Mouse (Mus musculus) heart, postnatal 36 days (tissue): ENCODE data around the gene Eef2. TPM values are rescaled to one million over a fixed set of nuclear protein-coding genes. Genes with fewer than 3 reads are reported as not detected.
"Not testable (repeated sequence)": the region's sequence is repeated elsewhere in the genome, so short reads cannot be mapped to it uniquely, and the experiment has no call there.

ENCODE experiments used
- DNase-seq, 2 experiments: peaks; one replicate each; pipeline ENCODE4 v3.0.0; 2021 to 2022
- intact Hi-C: fragments of 180-260 bp; cut with DNase I; formaldehyde crosslinking; loops from one replicate; pipeline ENCODE4 v1.15.1; 2025
- total RNA-seq, 2 experiments: library from RNA; stranded (reverse); gene quantifications; 2 replicates each; pipeline ENCODE4 v1.2.3; 2021

The Eef2 gene
- total RNA-seq, 2 experiments from 2014 or later = 1,005 to 1,085 TPM

DNA sequence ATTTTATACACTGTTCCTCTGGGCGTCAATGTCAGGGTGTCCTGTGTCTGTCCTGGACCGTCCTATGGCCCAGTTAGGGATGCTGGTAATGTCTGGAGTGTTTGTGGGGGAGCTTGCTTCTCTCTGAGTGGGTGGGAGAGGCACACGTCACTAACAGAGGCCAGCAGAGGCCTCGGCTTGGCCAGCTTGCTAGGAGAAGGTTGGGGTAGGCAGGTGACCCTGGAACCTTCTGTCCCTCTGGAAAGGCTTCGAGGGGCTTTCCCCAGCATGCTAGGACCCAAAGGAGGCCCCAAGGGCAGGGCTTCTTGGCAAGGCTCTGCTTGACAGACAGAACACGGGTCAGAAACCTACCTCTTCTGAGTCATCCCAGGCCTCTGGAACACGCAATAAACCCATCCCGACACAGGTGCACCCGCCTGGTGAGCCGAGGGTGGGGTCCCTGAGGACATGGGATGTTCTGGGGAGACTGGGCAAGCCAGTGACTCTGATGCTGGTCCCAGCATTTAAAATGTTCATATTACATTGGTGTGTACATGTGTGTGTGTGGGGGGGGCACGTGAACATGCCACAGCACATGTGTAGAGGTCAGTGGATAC, 20.1 kb downstream of the Eef2 start:
- intact Hi-C loops = loop anchor here (10.0 kb wide), 1 partner anchor 248 kb away; no protein-coding TSS in a partner anchor
- DNase-seq = peak in 1 of 2 experiments; percentile 35

DNA sequence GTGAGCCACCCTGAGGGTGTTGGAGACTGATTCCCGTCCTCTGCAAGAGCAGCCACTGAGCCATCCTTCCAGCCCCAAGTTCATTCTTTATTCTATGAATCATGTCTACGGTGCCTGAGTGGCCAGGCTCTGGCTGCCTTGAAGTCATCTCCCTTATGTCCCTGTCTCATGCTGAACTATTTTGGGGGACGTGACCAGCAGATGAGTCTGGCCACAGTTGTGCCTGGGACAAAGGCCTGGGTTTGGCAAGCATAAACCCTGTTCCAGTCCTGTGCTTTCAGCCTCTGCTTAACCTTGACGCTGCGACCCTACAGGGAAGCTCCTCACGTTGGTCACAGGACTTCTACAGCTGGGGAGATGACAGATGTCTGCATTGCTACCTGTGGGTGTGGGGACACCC, 20.9 kb downstream of the Eef2 start:
- DNase-seq = peak in 1 of 2 experiments; percentile 38
- intact Hi-C loops = loop anchor here (10.0 kb wide), 1 partner anchor 247 kb away; no protein-coding TSS in a partner anchor

DNA sequence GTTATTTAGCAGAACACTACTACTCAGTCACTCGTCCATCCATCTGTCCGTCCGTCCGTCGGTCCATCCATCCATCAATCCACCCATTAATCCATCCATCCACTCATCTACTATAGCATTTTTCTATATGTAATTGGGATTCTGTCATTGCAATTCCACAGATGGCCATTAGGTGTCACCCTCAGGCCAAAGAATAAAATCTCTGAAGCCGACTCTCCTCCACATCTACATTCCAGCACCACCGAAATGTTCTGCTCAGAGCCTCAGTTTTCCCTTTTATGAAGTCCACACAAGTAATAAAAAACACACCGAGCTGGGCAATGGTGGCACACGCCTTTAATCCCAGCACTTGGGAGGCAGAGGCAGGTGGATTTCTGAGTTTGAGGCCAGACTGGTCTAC, 21.8 kb downstream of the Eef2 start:
- intact Hi-C loops = loop anchor here (1.0 to 10.0 kb wide), 2 partner anchors 19 to 247 kb away; no protein-coding TSS in a partner anchor
- peak; percentile 70 to 72 for DNase-seq

DNA sequence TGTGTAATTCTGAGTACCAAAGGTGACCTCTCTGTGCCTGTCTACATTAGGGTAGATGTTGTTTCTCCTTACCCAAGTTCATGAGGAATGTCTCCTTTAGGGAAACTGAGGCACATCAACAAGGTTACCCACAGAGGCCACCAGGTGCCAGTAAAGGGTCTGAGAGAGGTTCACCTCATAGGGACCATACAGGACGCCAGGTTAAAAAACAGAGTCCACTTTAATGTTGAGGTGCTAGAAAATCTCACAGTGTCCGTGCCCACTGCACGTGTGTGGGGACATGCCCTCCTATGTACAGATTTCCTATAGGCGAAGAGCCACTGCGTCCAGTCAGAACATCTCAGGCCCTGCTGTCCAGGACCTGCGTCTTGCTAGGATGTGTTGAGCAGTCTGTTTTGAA, 22.6 kb downstream of the Eef2 start:
- intact Hi-C loops = loop anchor here (1.0 to 10.0 kb wide), 2 partner anchors 18 to 246 kb away; no protein-coding TSS in a partner anchor
- DNase-seq = peak in 1 of 2 experiments; percentile 18

DNA sequence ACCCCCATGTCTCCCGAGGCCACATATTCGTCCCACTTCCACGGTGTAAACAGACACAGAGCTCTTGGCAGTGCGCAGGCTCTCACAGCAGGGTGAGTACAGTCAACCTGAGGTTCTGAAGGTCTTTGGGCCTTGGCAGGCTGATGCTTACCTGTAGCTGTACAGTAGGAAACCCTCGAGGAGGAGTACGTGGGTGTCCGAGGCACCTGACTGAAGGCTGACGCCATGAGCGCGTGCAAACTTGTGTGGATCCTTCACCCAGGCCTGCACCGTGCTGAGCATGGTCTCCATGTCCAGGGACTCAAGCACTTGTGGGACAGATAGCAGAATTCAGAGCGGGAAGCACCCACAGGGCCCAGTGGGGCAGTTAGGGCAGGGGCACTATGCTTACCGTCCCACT, 23.7 kb downstream of the Eef2 start:
- peak in 1 of 2 experiments; percentile 29 for DNase-seq
- intact Hi-C loops = no loop called here

DNA sequence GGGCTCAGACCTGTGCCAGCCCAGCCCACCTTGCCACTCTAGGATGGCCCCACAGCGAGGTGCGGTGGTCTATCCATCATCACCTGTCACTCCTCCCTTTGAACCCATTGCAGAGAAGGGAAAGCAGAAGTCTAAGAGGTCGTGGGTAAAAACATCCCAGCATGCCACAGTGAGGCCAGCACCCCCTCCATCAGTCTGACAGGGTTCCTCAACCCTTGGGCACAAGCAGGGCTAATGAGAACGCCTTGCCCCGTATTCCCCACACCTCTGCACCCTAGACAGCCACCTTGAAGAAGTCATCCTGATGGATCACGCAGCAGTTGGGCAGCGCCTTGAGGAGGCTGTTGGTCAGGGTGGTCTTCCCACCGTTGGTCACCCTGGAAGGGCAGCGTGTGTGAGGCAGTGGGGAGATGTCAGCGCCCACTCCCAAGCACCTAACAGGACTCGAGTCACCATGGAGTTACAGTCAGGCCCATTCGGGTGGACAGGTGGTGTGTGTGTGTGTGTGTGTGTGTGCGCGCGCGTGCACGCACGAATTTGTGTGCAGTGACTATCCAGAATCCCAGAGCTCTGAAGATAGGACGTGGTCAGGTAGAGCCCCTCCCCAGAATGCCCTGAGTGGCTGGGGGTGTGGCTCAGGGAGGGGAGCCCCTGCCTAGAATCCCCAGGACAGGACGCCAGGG, 24.3 kb downstream of the Eef2 start:
- no peak for DNase-seq
- intact Hi-C loops = no loop called here

DNA sequence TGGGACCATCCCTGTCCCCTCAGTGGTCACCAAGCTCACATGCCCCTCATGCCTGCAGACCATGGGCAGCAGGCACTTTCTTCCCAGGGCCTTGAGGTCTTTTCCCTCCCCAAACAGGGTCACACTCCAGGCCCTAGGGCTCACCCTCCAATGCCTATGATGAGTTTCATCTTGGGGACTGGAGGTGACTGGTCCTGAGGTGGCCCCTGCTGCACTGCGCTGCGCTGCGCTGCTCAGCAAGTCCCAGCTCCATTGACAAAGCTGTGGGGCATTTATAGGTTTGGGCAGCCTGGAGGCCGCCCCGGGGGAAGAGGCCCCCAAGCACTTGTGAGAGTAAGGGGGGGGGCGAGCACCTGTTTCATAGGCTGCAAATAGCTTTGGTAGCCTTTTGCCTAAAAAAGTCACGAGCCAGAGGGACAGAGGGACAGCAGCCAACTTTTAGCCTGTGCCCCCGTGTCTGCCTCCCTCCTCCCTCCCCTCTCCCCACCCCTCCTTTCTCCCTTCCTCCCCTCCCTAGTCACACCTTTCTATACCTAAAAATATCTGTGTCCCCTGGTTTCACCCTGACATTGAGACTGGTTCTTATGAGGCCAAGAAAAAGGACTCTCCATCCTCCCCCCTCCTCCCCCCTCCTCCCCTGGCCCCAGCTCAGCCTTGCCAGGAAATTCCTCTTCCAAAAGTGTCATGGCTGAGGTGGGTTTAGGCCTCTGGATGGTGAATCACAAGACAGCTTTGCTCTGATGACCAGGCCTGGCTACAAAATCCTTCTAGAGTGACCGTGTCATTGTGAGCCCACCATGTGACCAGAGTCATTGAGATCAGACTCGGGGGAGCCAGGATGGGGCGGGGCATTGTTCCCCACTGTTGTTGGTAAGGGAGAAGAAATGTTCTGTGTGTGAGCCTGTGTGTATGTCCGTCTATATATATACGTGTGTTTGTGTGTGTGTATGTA, 25.7 kb downstream of the Eef2 start, which contains the start of gene Nmrk2:
Gene Nmrk2 (minus strand): TSS at position 245 of the 952 bp plus-strand sequence.
- intact Hi-C loops = no loop called here
- peak in 1 of 2 experiments; percentile 49 for DNase-seq

DNA sequence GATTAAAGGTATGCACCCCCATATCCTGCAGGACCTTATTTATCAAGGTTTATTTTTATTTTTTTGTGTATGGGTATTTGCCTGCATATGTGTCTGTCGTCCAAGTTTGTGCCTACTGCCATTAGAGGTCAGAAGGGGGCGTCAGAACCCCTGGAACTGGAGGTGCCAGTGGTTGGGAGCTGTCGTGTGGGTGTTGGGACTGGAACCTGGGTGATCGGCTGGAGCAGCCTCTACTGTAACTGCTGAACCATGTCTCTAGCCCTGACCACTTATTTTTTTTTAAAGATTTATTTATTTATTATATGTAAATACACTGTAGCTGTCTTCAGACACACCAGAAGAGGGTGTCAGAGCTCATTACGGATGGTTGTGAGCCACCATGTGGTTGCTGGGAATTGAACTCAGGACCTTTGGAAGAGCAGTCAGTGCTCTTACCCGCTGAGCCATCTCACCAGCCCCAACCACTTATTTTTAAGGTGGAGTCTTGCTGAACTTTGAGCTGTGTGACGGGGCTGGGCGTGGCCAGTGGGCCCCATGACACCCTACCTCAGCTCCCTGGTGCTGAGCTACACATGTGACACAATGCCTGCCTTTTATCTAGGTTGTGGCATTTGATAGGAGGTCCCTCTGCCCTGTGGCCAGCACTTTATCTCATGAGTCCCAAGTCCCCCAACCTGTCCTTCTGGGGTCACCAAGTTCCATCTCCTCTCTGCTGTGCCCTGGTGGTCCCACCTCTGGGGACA, 26.7 kb downstream of the Eef2 start:
- intact Hi-C loops = no loop called here
- DNase-seq = no peak

DNA sequence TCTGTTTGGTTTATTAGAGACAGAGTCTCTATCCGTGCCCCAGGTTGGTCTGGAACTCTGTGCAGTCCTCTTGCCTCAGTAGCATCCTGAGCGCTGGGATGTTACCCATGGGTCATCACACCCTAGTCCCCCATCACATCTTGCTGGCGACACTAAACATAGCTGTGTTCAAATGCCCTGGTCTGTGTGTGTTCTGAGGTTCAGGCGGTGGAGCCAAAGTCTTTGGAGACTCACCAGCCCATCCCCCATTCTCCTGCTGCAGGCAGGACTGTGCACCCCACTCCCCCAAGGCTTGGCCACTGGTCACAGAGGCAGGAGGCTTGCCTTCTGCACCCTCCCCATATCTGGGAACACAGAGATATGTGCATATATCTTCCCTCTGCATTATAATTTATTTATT, 27.7 kb downstream of the Eef2 start:
- intact Hi-C loops = no loop called here

DNA sequence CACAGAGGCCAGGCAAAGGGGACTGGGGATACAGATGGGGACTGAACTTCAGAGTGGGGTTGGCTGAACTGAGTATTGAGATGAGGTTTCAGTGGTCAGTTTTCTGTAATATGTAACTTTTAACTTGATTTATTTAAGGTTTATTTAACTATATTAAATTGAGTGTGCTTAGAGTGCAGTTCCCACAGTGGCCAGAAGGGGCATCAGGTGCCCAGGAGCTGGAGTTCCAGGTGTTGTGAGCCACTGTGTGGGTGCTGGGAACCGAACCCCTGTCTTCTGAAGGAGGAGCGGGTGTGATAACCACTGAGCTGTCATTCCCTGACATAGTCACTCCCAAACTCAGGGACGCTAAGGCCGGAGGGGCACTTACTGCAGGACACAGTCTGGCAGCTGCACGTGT, 33.7 kb downstream of the Eef2 start:
- intact Hi-C loops = no loop called here
- DNase-seq = no peak

More for the DNA sequence above, 27.7 kb downstream of the Eef2 start:
- no peak for DNase-seq

DNA sequence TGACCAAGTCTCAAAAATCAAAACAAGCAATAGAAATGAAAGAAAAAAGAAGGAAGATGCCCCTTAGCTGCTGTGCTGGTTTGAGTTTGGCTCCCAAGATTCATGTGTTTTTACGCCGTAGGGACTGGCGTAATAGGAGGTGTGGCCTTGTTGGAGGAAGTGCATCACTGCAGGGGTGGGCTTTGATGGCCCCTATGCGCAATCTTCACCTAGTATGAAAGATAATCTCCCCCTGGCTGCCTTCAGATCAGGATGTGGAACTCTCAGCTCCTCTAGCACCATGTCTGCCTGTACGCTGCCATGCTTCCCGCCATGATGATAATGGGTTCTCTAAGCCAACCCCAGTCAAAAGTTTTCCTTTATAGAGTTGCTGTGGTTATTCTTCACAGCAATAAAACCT, 39.8 kb downstream of the Eef2 start:
- intact Hi-C loops = no loop called here
- DNase-seq = no peak

DNA sequence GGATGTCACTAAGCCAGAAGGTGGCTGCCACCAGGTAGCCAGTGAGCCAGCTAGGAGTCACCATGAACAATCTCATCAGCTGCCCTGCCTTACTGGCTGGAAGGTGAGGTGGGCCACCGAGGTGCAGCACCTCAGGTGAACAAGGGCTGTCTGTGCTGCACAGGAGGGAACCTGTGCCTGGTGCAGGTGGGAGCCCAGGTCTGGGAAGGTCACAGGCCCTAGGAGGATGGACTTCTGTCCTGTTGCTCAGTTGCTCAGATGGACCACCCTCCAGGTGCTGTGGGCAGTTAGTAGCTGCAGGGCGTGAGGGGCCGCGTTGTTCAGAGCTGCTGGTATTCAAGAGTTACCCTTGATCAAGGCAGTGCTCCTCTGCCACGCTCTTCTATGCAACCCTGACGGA, 40.4 kb downstream of the Eef2 start:
- no peak for DNase-seq
- intact Hi-C loops = loop anchor here (1.0 kb wide), 1 partner anchor 19 kb away; no protein-coding TSS in a partner anchor

DNA sequence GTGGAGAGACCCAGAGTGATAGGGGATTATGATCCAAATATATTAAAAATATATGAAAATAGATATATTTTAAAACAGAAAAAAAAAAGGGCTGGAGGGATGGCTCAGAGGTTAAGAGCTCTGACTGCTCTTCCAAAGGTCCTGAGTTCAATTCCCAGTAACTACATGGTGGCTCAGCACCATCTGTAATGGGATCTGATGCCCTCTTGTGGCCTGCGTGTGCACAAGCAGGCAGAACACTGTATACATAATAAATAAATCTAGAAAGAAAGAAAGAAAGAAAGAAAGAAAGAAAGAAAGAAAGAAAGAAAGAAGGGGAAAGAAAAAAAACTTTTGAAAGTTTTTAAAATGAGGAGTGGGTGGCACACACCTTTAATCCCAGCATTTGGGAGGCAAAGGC, 40.8 kb downstream of the Eef2 start:
- intact Hi-C loops = loop anchor here (1.0 kb wide), 1 partner anchor 19 kb away; no protein-coding TSS in a partner anchor
- not testable (repeated sequence) for DNase-seq

DNA sequence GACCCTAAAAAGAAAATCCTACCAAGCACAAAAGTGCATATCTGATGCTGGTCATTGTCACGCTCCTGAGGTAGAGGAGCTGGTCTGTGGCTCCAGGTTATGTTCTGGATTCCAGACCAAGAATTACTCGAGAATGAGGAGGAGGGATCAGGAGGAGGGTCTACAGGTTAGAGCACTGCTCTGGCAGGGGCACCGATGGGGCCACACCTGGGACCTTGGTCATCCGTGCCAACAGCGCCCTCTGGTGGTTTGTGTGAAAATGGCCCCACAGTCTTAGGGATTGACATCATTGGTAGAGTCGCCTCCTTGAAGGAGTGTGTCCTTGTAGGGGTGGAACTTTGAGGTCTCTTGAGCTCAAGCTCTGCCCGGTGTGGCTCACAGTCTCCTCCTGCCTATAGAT, 41.5 kb downstream of the Eef2 start:
- intact Hi-C loops = loop anchor here (1.0 kb wide), 1 partner anchor 20 kb away; no protein-coding TSS in a partner anchor
- DNase-seq = peak; percentile 66 to 78

DNA sequence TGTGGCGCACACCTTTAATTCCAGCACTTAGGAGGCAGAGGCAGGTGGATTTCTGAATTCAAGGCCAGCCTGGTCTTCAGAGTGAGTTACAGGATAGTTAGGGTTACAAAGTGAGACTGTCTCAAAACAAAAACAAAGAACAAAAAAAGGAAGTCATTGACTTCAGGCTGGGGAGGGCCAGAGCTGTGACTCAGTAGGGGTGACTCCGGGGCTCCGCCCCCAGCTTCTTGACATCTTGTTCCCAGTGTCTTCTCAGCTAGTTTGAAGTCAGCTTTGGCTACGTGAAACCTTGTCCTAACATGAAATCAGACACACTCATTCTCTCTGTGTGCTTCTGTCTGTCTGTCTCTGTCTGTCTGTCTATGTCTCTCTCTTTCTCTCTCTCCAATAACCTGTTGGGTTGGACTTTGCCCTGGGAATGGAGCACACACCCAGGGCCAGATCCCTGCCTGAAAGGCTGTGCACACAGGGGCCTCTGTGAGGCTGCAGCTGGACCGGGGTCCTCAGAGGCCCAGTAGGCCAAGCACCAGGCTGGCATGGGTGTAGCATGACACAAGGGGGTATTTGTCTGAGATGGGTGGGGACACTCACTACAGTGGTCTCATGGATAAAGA, 45.1 kb downstream of the Eef2 start:
- intact Hi-C loops = no loop called here
- DNase-seq = no peak

DNA sequence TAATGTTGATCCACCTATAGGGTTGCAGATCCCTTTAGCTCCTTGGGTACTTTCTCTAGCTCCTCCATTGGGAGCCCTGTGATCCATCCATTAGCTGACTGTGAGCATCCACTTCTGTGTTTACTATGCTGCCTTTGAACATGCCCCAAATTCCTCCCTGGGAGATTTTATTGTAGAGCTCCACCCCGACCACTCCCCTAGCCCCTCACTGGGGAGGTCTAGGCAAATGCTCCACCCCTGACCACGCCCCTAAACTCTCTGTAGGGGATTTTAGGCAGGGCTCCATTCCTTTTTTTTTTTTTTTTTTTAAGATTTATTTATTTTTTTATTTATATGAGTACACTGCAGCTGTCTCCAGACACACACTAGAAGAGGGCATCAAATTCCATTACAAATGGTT, 47.3 kb downstream of the Eef2 start:
- intact Hi-C loops, DNase-seq: not testable (repeated sequence)

DNA sequence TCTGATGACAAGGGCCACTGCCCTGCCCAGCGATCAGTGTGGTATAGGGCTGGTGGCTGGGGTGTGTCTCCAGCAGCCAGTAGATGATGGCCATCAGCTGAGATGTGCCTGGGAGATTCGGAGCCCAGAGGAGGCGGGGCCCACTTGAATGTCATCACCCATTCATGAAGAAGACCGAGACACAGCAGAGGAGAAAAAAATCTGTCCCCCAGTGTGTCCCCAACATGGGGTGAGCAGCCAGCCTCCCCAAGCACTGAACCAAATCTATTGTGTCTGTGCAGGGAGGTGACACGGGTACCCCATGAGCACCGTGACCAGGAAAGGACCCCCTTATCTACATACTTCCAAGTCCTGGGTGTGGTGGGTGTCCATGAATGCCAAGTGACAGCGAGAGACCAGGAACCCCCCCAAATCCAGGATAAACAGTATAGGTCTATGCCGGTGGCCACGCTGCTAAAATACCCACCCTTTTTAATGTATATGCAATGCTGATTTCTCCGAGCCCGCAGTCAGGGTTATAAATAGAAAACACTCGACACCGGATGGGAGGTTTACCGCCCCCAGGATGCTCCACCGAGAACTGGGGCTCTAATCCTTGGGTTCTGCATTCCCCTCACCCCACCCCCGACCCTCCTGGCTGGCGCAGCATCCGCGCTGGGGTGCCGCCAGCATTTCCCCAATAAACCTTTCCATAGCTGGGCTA, 53.5 kb downstream of the Eef2 start:
- intact Hi-C loops = no loop called here
- DNase-seq = no peak

DNA sequence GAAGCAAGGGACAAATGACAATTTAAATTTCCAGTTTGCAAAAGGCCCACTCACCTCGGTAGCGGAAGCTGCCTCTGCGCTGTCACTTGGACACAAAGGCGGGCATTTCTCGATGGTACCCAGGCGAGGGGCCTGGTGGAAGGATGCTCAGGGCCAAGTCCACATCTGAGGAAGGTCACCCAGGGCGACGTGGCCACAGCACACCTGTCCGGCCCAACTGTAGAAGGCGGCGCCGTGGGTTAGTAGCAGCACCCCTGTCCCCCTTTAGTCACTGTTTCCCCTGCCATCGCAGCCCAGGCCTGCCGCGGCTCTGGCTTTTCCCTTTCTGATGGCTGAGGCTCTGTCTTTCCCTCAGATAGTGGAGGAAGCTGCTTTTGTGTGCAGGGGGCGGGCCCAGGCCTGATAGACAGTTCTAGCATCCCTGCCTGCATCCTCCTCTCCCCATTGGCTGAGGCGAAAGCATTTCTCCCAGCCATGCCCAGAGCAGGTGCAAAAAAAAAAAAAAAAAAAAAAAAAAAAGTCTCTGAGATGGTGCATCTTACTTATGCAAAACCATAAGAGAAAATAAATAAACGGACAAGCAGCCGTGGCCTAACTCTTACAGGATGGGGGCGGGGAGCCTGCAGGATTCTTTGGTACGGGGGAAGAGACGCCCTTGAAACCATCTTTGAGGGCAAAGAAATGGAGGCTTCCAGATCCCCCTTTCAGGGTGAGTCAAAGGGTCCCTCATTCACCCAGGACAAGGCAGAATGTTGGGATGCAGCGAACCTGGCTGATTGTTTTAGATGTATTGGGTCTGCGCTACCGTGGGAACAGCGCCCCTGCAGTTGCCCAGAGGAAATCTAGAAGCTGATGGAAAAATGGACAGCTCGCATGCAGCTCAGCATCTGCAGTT, 54.3 kb downstream of the Eef2 start, which contains the start of gene Atcay:
Gene Atcay (minus strand): TSS at position 396 of the 895 bp plus-strand sequence.
- DNase-seq = no peak
- intact Hi-C loops = no loop called here
